In genomic region chr4:136228640-136229039, GRCm38 (mm10) we compare ENCODE assay signal across 19 mouse cellular contexts. TPM values are rescaled to one million over a fixed set of nuclear protein-coding genes. Genes with fewer than 3 reads are reported as not detected.
DNase-seq lines count a peak whose midpoint lies in the region; ATAC-seq and TF ChIP-seq lines count a peak whose summit lies in the region.
"Had no signal": no experiment of that assay in that cellular context is flagged by ENCODE, and none has a peak within 500 bp of the region (broad histone marks: within the 10 kb centered on the region; RNA-seq: fewer than 3 reads in every experiment).

No protein-coding gene starts in this region.

- DNase-seq in gastrocnemius, adult 2 months, result no peak
- no peak for DNase-seq in gastrocnemius, postnatal 36 days
- no peak for DNase-seq in limb, embryonic 10.5 days (ENCODE audit: low spot score)
- no peak for DNase-seq in testis, postnatal 14 days (ENCODE audit: low spot score)
- DNase-seq in thymus, adult 2 months, result no peak
- DNase-seq: adrenal gland, adult 2 months; cerebellum, adult 11-12 months; kidney, adult 18-20 months; kidney, postnatal 36 days; left cerebral cortex, postnatal 4 days; liver, embryonic 13.5 days; thymus, adult 18-20 months had no signal

- intact Hi-C loops in gastrocnemius, adult 2 months (cut with DNase I), result no loop called here
- intact Hi-C loops in gastrocnemius, postnatal 36 days (cut with DNase I), result no loop called here

- H3K9me3 ChIP-seq in limb, embryonic 15.5 days, result no peaks in the 10 kb centered on the region
- H3K9me3 ChIP-seq in limb, embryonic 10.5 days (replicated peaks), result no peaks in the 10 kb centered on the region
- no peaks in the 10 kb centered on the region for H3K9me3 ChIP-seq in intestine, embryonic 16.5 days (ENCODE audit: control insufficient read depth, low read length)
- no peaks in the 10 kb centered on the region for H3K9me3 ChIP-seq in stomach, embryonic 14.5 days (ENCODE audit: control insufficient read depth, low read depth, low read length)
- H3K9me3 ChIP-seq: embryonic facial prominence, embryonic 15.5 days; forebrain, embryonic 12.5 days; liver, embryonic 13.5 days; midbrain, embryonic 15.5 days had no signal

- peaks cover 16% of the 10 kb centered on the region for H3K36me3 ChIP-seq in limb, embryonic 15.5 days
- H3K36me3 ChIP-seq in limb, embryonic 10.5 days, result no peaks in the 10 kb centered on the region
- H3K36me3 ChIP-seq in intestine, embryonic 16.5 days (ENCODE audit: control insufficient read depth, insufficient read depth, low read length), result no peaks in the 10 kb centered on the region
- no peaks in the 10 kb centered on the region for H3K36me3 ChIP-seq in stomach, embryonic 14.5 days (ENCODE audit: control insufficient read depth, insufficient read depth, low read length)
- H3K36me3 ChIP-seq in thymus, adult 2 months (ENCODE audit: control insufficient read depth, insufficient read depth, low read length), result no peaks in the 10 kb centered on the region
- H3K36me3 ChIP-seq: forebrain, embryonic 12.5 days; liver, embryonic 13.5 days; midbrain, embryonic 15.5 days had no signal

- H3K9ac ChIP-seq in limb, embryonic 15.5 days, result no peak overlapping the region
- H3K9ac ChIP-seq in intestine, embryonic 16.5 days (ENCODE audit: low read depth, low read length), result no peak overlapping the region
- no peak overlapping the region for H3K9ac ChIP-seq in stomach, embryonic 14.5 days (replicated peaks; ENCODE audit: low read depth, low read length)
- H3K9ac ChIP-seq: embryonic facial prominence, embryonic 15.5 days; forebrain, embryonic 12.5 days; liver, embryonic 13.5 days; midbrain, embryonic 15.5 days had no signal

- H3K4me3 ChIP-seq in gastrocnemius, adult 2 months, result no peak overlapping the region
- no peak overlapping the region for H3K4me3 ChIP-seq in limb, embryonic 15.5 days
- no peak overlapping the region for H3K4me3 ChIP-seq in limb, embryonic 10.5 days
- no peak overlapping the region for H3K4me3 ChIP-seq in intestine, embryonic 16.5 days (ENCODE audit: low read length)
- H3K4me3 ChIP-seq in stomach, embryonic 14.5 days (ENCODE audit: low read depth, low read length), result no peak overlapping the region
- H3K4me3 ChIP-seq in thymus, adult 2 months (ENCODE audit: control insufficient read depth, insufficient read depth, low read length), result no peak overlapping the region
- H3K4me3 ChIP-seq: embryonic facial prominence, embryonic 15.5 days; forebrain, embryonic 12.5 days; liver, embryonic 13.5 days; midbrain, embryonic 15.5 days had no signal

- TF ChIP-seq CTCF in gastrocnemius, adult 2 months (IDR thresholded peaks at IDR 0.05), result no peak
- no peak for TF ChIP-seq CTCF in thymus, adult 2 months (IDR thresholded peaks at IDR 0.05; ENCODE audit: borderline replicate concordance, control insufficient read depth, extremely low read depth, insufficient read depth, low read length, poor library complexity)

- no peak for TF ChIP-seq POLR2A in thymus, adult 2 months (IDR thresholded peaks at IDR 0.05; ENCODE audit: control insufficient read depth, extremely low read depth, insufficient read depth, low read length, poor library complexity)

- ATAC-seq in limb, embryonic 15.5 days (ENCODE audit: insufficient number of reproducible peaks, low FRiP score, low TSS enrichment, low read depth), result 0 out of 2 replicates have a peak, but pooled peaks have one; percentile 11
- ATAC-seq in intestine, embryonic 16.5 days, result peak; percentile 16; the same call in 1 of the 2 replicates
- peak; percentile 40; the same call in 1 of the 2 replicates for ATAC-seq in stomach, embryonic 14.5 days (ENCODE audit: insufficient number of reproducible peaks, insufficient read depth, low FRiP score, low read depth)
- ATAC-seq: midbrain, embryonic 15.5 days had no signal

- WGBS in limb, embryonic 15.5 days, result 69% methylated on average over 5 of the region's 5 CpGs
- WGBS in limb, embryonic 10.5 days, result 74% methylated on average over 5 of the region's 5 CpGs
- WGBS in intestine, embryonic 16.5 days, result 71% methylated on average over 5 of the region's 5 CpGs
- 64% methylated on average over 5 of the region's 5 CpGs for WGBS in stomach, embryonic 14.5 days
- WGBS in thymus, adult 2 months, result 84% methylated on average over 5 of the region's 5 CpGs

- no peak overlapping the region for H3K4me2 ChIP-seq in limb, embryonic 15.5 days
- no peak overlapping the region for H3K4me2 ChIP-seq in intestine, embryonic 16.5 days (ENCODE audit: low read depth, low read length)
- no peak overlapping the region for H3K4me2 ChIP-seq in stomach, embryonic 14.5 days (replicated peaks; ENCODE audit: low read depth, low read length)
- H3K4me2 ChIP-seq: embryonic facial prominence, embryonic 15.5 days; forebrain, embryonic 12.5 days; heart, embryonic 11.5 days; liver, embryonic 13.5 days; midbrain, embryonic 15.5 days had no signal

- no peaks in the 10 kb centered on the region for H3K27me3 ChIP-seq in limb, embryonic 15.5 days
- 0 out of 2 replicates have a peak, but pooled peaks cover 6% of the 10 kb centered on the region for H3K27me3 ChIP-seq in limb, embryonic 10.5 days (ENCODE audit: low read depth, poor library complexity, severe bottlenecking)
- H3K27me3 ChIP-seq in intestine, embryonic 16.5 days (replicated peaks; ENCODE audit: control insufficient read depth, insufficient read depth, low read length), result no peaks in the 10 kb centered on the region
- H3K27me3 ChIP-seq in stomach, embryonic 14.5 days (ENCODE audit: control insufficient read depth, insufficient read depth, low read length), result no peaks in the 10 kb centered on the region
- H3K27me3 ChIP-seq in thymus, adult 2 months (ENCODE audit: control insufficient read depth, insufficient read depth, low read length), result no peaks in the 10 kb centered on the region
- H3K27me3 ChIP-seq: embryonic facial prominence, embryonic 15.5 days; forebrain, embryonic 12.5 days; midbrain, embryonic 15.5 days had no signal

- peak overlapping the region; percentile 66 for H3K27ac ChIP-seq in gastrocnemius, adult 2 months
- H3K27ac ChIP-seq in limb, embryonic 15.5 days, result no peak overlapping the region
- H3K27ac ChIP-seq in limb, embryonic 10.5 days, result no peak overlapping the region
- no peak overlapping the region for H3K27ac ChIP-seq in intestine, embryonic 16.5 days (ENCODE audit: low read length)
- no peak overlapping the region for H3K27ac ChIP-seq in stomach, embryonic 14.5 days (ENCODE audit: low read length)
- no peak overlapping the region for H3K27ac ChIP-seq in thymus, adult 2 months (ENCODE audit: control insufficient read depth, insufficient read depth, low read length)
- H3K27ac ChIP-seq: embryonic facial prominence, embryonic 15.5 days; forebrain, embryonic 12.5 days; liver, embryonic 13.5 days; midbrain, embryonic 15.5 days had no signal

- H3K4me1 ChIP-seq in limb, embryonic 15.5 days, result peaks cover 4% of the 10 kb centered on the region
- H3K4me1 ChIP-seq in limb, embryonic 10.5 days, result peaks cover 10% of the 10 kb centered on the region
- H3K4me1 ChIP-seq in intestine, embryonic 16.5 days (ENCODE audit: control insufficient read depth, insufficient read depth, low read length), result peaks cover 14% of the 10 kb centered on the region
- peaks cover 2% of the 10 kb centered on the region; the same call in 1 of the 2 replicates for H3K4me1 ChIP-seq in stomach, embryonic 14.5 days (ENCODE audit: control insufficient read depth, insufficient read depth, low read length)
- no peaks in the 10 kb centered on the region for H3K4me1 ChIP-seq in thymus, adult 2 months (replicated peaks; ENCODE audit: control insufficient read depth, insufficient read depth, low read length)
- H3K4me1 ChIP-seq: liver, embryonic 13.5 days had no signal

RNA-seq across cellular contexts. Expression of gene Tcea3, which starts 18.9 kb away (rescaled TPM):
- total RNA-seq in gastrocnemius, adult 2 months (2021), result 100 to 1,000 TPM; 344 to 373 TPM
- 100 to 1,000 TPM; 272 to 347 TPM for total RNA-seq in gastrocnemius, postnatal 36 days (2021)
- polyA plus RNA-seq in limb, embryonic 15.5 days (2015; fragmentation: Nextera tagmentation; extraction: Ambion mirVana), result 20.6 and 29.9 TPM in 2 replicates
- polyA plus RNA-seq in limb, embryonic 10.5 days (2016; fragmentation: Nextera tagmentation; extraction: Ambion mirVana), result 1.5 and 1.8 TPM in 2 replicates
- 22.9 and 23.3 TPM in 2 replicates for polyA plus RNA-seq in intestine, embryonic 16.5 days (2015; fragmentation: Nextera tagmentation; extraction: Ambion mirVana)
- polyA plus RNA-seq in stomach, embryonic 14.5 days (2014; fragmentation: Nextera tagmentation; extraction: Ambion mirVana), result 19.7 and 19.8 TPM in 2 replicates
- polyA plus RNA-seq in thymus, adult 2 months (2012; rRNA removed), result 0.66 and 1.8 TPM in 2 replicates

RNA-seq across cellular contexts. Expression of gene Asap3, which starts 22.5 kb away (rescaled TPM):
- total RNA-seq in gastrocnemius, adult 2 months (2021), result 1 to 10 TPM; 1.5 to 2.5 TPM
- 1 to 10 TPM; 1.8 to 2.1 TPM for total RNA-seq in gastrocnemius, postnatal 36 days (2021)
- 15.4 and 19.0 TPM in 2 replicates for polyA plus RNA-seq in limb, embryonic 15.5 days (2015; fragmentation: Nextera tagmentation; extraction: Ambion mirVana)
- 2.3 and 3.7 TPM in 2 replicates for polyA plus RNA-seq in limb, embryonic 10.5 days (2016; fragmentation: Nextera tagmentation; extraction: Ambion mirVana)
- 3.3 and 4.4 TPM in 2 replicates for polyA plus RNA-seq in intestine, embryonic 16.5 days (2015; fragmentation: Nextera tagmentation; extraction: Ambion mirVana)
- 5.1 and 5.6 TPM in 2 replicates for polyA plus RNA-seq in stomach, embryonic 14.5 days (2014; fragmentation: Nextera tagmentation; extraction: Ambion mirVana)
- polyA plus RNA-seq in thymus, adult 2 months (2012; rRNA removed), result 4.1 and 4.4 TPM in 2 replicates

RNA-seq across cellular contexts. Expression of gene Zfp46, which starts 55.8 kb away (rescaled TPM):
- 10 to 100 TPM; 21.0 to 36.7 TPM for total RNA-seq in gastrocnemius, adult 2 months (2021)
- 10 to 100 TPM; 19.7 to 22.4 TPM for total RNA-seq in gastrocnemius, postnatal 36 days (2021)
- 25.0 and 25.9 TPM in 2 replicates for polyA plus RNA-seq in limb, embryonic 15.5 days (2015; fragmentation: Nextera tagmentation; extraction: Ambion mirVana)
- 20.2 and 24.6 TPM in 2 replicates for polyA plus RNA-seq in limb, embryonic 10.5 days (2016; fragmentation: Nextera tagmentation; extraction: Ambion mirVana)
- polyA plus RNA-seq in intestine, embryonic 16.5 days (2015; fragmentation: Nextera tagmentation; extraction: Ambion mirVana), result 13.6 and 15.0 TPM in 2 replicates
- 24.7 and 25.1 TPM in 2 replicates for polyA plus RNA-seq in stomach, embryonic 14.5 days (2014; fragmentation: Nextera tagmentation; extraction: Ambion mirVana)
- 15.6 and 18.7 TPM in 2 replicates for polyA plus RNA-seq in thymus, adult 2 months (2012; rRNA removed)

RNA-seq across cellular contexts. Expression of gene E2f2, which starts 56.4 kb away (rescaled TPM):
- 1 to 10 TPM in 1 of 2 experiments, under 1 TPM in 1; 0.48 to 1.1 TPM for total RNA-seq in gastrocnemius, adult 2 months (2021)
- 1 to 10 TPM; 1.3 to 1.9 TPM for total RNA-seq in gastrocnemius, postnatal 36 days (2021)
- 10.0 and 14.5 TPM in 2 replicates for polyA plus RNA-seq in limb, embryonic 15.5 days (2015; fragmentation: Nextera tagmentation; extraction: Ambion mirVana)
- 6.4 and 7.3 TPM in 2 replicates for polyA plus RNA-seq in limb, embryonic 10.5 days (2016; fragmentation: Nextera tagmentation; extraction: Ambion mirVana)
- polyA plus RNA-seq in intestine, embryonic 16.5 days (2015; fragmentation: Nextera tagmentation; extraction: Ambion mirVana), result 7.5 and 9.3 TPM in 2 replicates
- 3.5 and 4.4 TPM in 2 replicates for polyA plus RNA-seq in stomach, embryonic 14.5 days (2014; fragmentation: Nextera tagmentation; extraction: Ambion mirVana)
- polyA plus RNA-seq in thymus, adult 2 months (2012; rRNA removed), result 164 and 208 TPM in 2 replicates
